Mouse (Mus musculus): Measurements from ENCODE around the gene Cox6b2.

The Cox6b2 gene

DNA sequence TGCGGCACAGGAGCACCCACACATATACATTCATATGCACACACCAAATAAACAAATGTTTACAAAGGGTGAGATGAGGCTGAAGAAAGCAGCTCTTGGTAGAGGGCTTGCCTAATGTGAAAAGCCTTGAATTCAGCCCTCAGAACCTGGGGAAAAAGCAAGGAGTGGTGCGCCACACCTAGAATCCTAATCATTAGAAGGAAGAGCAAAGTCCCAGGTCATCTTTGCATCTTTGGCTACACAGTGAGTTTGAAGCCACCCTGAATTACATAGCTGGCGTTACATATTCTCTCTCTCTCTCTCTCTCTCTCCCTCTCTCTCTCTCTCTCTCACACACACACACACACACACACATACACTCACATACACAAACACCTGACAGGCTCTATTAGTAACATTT is 33.6 kb downstream of the Cox6b2 start:
- DNase-seq (ENCODE audit: low read depth) = no peak

DNA sequence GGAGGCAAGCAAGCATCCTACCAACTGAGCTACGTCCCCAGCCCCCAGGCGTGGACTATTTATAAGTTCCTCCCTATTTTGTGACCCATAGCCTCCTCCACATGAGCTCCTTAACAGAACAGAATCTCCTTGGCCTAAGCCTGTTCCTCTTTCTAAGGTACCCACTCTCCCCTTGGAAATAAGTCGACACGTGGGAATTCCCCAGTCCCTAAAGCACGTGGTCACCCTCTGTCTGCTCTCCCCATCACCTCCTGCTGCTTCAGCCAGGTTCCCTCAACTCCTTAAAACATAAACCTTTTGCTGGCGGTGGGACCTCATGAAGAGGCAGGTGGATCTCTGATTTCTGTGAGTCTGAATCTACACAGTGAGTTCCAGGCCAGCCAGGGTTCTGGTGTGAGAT is 35.9 kb downstream of the Cox6b2 start:
- no peak for DNase-seq (ENCODE audit: low read depth)

DNA sequence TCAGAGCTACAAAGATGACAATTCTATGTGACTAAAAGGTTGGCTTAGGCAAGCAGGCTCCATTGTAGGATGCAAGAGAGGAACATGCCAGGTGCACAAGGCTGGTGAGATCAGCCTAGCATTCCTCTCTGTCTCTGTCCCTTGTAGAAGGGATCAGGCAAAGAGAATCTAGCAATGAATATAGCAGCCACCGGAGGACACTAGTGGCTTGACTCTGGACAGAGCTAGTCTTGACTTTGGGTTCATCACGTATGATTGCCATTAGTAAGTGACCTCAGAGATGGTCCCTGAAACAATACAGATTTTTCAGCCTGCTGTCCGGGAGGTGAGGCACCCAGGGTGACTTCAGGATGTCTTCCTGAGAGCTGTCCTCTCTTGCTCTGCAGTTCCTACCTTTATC is 40.3 kb downstream of the Cox6b2 start:
- DNase-seq (ENCODE audit: low read depth) = peak; percentile 55

DNA sequence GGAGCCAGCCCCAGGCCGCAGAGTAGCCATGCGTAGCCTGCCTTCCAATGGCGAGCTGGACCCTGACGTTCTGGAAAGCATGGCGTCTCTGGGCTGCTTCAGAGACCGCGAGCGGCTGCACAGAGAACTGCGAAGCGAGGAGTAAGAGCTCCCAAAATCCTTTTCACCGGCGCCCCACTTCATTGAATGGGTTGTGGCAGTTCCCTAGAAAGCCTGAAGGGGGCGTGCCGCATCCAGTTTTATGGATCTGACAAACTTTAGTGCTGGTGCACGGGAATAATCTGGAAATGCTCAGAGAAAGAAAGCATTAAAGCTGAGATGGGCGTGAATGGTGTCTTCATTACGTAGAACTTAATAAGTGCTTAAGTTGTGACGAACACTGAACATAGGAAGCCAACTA is 47.8 kb downstream of the Cox6b2 start:
- DNase-seq (ENCODE audit: low read depth) = peak; percentile 39

DNA sequence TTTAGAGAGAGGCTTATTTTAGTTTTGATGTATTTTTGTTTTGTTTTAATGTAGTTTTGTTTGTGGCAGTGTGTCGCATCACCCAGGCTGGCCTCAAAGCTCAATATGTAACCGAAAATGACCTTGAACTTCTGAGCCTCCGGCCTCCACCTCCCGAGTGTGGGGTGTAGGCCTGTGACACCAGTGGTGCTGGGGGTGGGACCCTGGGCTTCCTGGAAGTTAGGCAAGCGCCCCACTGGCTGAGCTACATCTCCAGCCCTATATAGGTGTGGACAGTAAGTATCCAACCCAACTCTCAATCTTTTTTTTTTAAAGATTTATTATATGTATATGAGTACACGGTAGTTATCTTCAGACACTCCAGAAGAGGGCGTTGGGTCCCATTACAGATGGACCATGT is 49.7 kb downstream of the Cox6b2 start:
- DNase-seq (ENCODE audit: low read depth) = no peak

DNA sequence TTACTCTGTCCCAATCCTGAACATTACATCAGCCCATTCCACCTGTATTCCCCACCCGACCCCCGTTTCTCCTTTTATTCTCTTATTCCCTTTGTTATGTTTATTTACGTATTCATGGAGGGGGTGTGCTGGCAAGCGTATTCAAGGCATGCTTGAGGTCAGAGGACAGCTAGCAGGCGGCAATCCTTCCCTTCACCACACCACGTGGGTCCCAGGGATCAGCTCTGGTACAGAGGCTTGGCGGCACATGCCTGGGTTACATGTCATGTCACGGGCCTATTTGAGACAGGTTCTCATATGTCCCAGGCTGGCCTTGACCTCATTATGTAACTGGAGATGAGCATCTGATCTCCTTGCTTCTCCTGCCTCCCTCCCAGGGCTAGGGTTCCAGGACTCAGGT is 50.6 kb downstream of the Cox6b2 start:
- no peak for DNase-seq (ENCODE audit: low read depth)

Data from 416B (cell line).